8 mouse cellular contexts compared by ENCODE assay signal in the genomic region with DNA sequence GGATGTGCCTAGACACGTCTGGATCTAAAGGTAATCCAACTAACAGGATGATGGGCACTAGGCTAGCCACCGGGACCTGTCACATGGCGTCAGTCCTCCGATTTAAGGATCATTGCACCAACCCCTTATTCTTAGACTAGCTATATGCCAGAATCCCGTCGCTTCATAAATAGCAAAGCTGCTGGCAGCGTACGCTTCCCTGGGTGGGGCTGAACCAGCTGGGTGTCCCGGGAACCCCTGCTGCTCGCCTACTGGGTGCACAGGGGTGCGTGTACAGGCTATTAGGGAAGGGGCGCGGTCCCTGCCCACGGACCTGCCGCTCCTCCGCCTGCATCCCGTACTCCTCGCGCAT. TPM values are rescaled to one million over a fixed set of nuclear protein-coding genes. Genes with fewer than 3 reads are reported as not detected.
DNase-seq lines count a peak whose midpoint lies in the region; ATAC-seq and TF ChIP-seq lines count a peak whose summit lies in the region.

No protein-coding gene starts in this region.

- no peaks in the 10 kb centered on the region for H3K36me3 ChIP-seq in testis, adult 2 months (ENCODE audit: control insufficient read depth, insufficient read depth, low read length)
- no peaks in the 10 kb centered on the region for H3K36me3 ChIP-seq in limb, embryonic 15.5 days
- H3K36me3 ChIP-seq in stomach, embryonic 16.5 days (ENCODE audit: control insufficient read depth, insufficient read depth, low read length): no peaks in the 10 kb centered on the region

- peak in 1 of 2 experiments; percentile 19 for DNase-seq in cerebellum, adult 2 months
- DNase-seq in cerebellum, postnatal 14 days: no peak
- DNase-seq in testis, postnatal 10 days (ENCODE audit: low spot score): no peak
- DNase-seq in spleen, postnatal 4 days (ENCODE audit: low spot score in 2 of 2): no peak
- no peak for DNase-seq in thymus, postnatal 10 days (ENCODE audit: low spot score in 2 of 2)

- no peaks in the 10 kb centered on the region for H3K4me1 ChIP-seq in cerebellum, adult 2 months (ENCODE audit: control insufficient read depth, insufficient read depth, low read length)
- peaks cover 8% of the 10 kb centered on the region for H3K4me1 ChIP-seq in testis, adult 2 months (ENCODE audit: control insufficient read depth, insufficient read depth, low read length)
- H3K4me1 ChIP-seq in limb, embryonic 15.5 days: peaks cover 22% of the 10 kb centered on the region
- H3K4me1 ChIP-seq in stomach, embryonic 16.5 days (ENCODE audit: control insufficient read depth, insufficient read depth, low read length): peaks cover 8% of the 10 kb centered on the region; the same call in 1 of the 2 replicates

- H3K9ac ChIP-seq in limb, embryonic 15.5 days: no peak overlapping the region
- H3K9ac ChIP-seq in stomach, embryonic 16.5 days (ENCODE audit: low read length): peak overlapping the region; percentile 80

- WGBS in cerebellum, adult 2 months: under 1% methylated on average over 19 of the region's 19 CpGs
- 2% methylated on average over 19 of the region's 19 CpGs for WGBS in limb, embryonic 15.5 days
- under 1% methylated on average over 19 of the region's 19 CpGs for WGBS in stomach, embryonic 16.5 days

- peak overlapping the region; percentile 97 for H3K4me2 ChIP-seq in limb, embryonic 15.5 days
- H3K4me2 ChIP-seq in stomach, embryonic 16.5 days (ENCODE audit: low read depth, low read length): peak overlapping the region; percentile 99

- no peaks in the 10 kb centered on the region for H3K27me3 ChIP-seq in cerebellum, adult 2 months (ENCODE audit: control insufficient read depth, insufficient read depth, low read length)
- H3K27me3 ChIP-seq in testis, adult 2 months (ENCODE audit: control insufficient read depth, insufficient read depth, low read length): no peaks in the 10 kb centered on the region
- peaks cover 28% of the 10 kb centered on the region for H3K27me3 ChIP-seq in limb, embryonic 15.5 days
- H3K27me3 ChIP-seq in stomach, embryonic 16.5 days (ENCODE audit: control insufficient read depth, insufficient read depth, low read length): no peaks in the 10 kb centered on the region

- no peak overlapping the region for H3K27ac ChIP-seq in cerebellum, adult 2 months (ENCODE audit: insufficient read depth, low read length)
- no peak overlapping the region for H3K27ac ChIP-seq in testis, adult 2 months (ENCODE audit: control insufficient read depth, insufficient read depth, low read depth, low read length)
- no peak overlapping the region for H3K27ac ChIP-seq in limb, embryonic 15.5 days
- H3K27ac ChIP-seq in stomach, embryonic 16.5 days (ENCODE audit: low read length): peak overlapping the region; percentile 86; the same call in 1 of the 2 replicates

- peak overlapping the region; percentile 52 for H3K4me3 ChIP-seq in cerebellum, adult 2 months (replicated peaks; ENCODE audit: insufficient read depth, low read depth, low read length)
- peak overlapping the region; percentile 83 for H3K4me3 ChIP-seq in testis, adult 2 months (ENCODE audit: control insufficient read depth, low read depth, low read length)
- peak overlapping the region; percentile 60 for H3K4me3 ChIP-seq in limb, embryonic 15.5 days
- H3K4me3 ChIP-seq in stomach, embryonic 16.5 days (replicated peaks; ENCODE audit: low read length): peak overlapping the region; percentile 68

- TF ChIP-seq POLR2A in cerebellum, adult 2 months (IDR thresholded peaks at IDR 0.05; ENCODE audit: borderline replicate concordance, insufficient read depth, low read length): no peak
- TF ChIP-seq POLR2A in testis, adult 2 months (IDR thresholded peaks at IDR 0.05; ENCODE audit: control insufficient read depth, low read depth, low read length): no peak

- ATAC-seq in limb, embryonic 15.5 days (ENCODE audit: insufficient number of reproducible peaks, low FRiP score, low TSS enrichment, low read depth): no peak
- ATAC-seq in stomach, embryonic 16.5 days (ENCODE audit: insufficient read depth, low FRiP score): no peak

- H3K9me3 ChIP-seq in limb, embryonic 15.5 days: no peaks in the 10 kb centered on the region
- H3K9me3 ChIP-seq in stomach, embryonic 16.5 days (replicated peaks; ENCODE audit: control insufficient read depth, low read length): no peaks in the 10 kb centered on the region

- no peak for TF ChIP-seq CTCF in cerebellum, adult 2 months (IDR thresholded peaks at IDR 0.05; ENCODE audit: borderline replicate concordance, insufficient read depth, low read depth, low read length)
- no peak for TF ChIP-seq CTCF in testis, adult 2 months (IDR thresholded peaks at IDR 0.05; ENCODE audit: control insufficient read depth, insufficient read depth, insufficient replicate concordance, low read depth, low read length)

RNA-seq across cellular contexts. Expression of a gene that starts 1.1 kb away (rescaled TPM):
- polyA plus RNA-seq in cerebellum, adult 2 months (2012; rRNA removed): 9.2 and 10.4 TPM in 2 replicates
- polyA plus RNA-seq in testis, adult 2 months (2012; rRNA removed): 3.3 and 4.4 TPM in 2 replicates
- polyA plus RNA-seq in limb, embryonic 15.5 days (2015; fragmentation: Nextera tagmentation; extraction: Ambion mirVana): 1.8 TPM in 2 replicates
- 8.1 and 9.5 TPM in 2 replicates for polyA plus RNA-seq in stomach, embryonic 16.5 days (2015; fragmentation: Nextera tagmentation; extraction: Ambion mirVana)
